Mouse (Mus musculus) heart, postnatal 0 days (tissue): Measurements from ENCODE around the gene Ak3. TPM values are rescaled to one million over a fixed set of nuclear protein-coding genes. Genes with fewer than 3 reads are reported as not detected.

ENCODE experiments used
- ATAC-seq: fragments of 200-750 bp; cut with Nextera tagmentation; 2 replicates; pipeline ENCODE4 v1.8.0; 2017; ENCODE audit warnings: low read depth, moderate number of reproducible peaks, moderate library complexity; ENCODE audit not compliant: insufficient read depth
- DNase-seq: peaks from one replicate; pipeline ENCODE4 v3.0.0-alpha.2; 2016; ENCODE audit warnings: low spot score
- H3K27ac ChIP-seq: fragments of 300-500 bp; sonication (generic); 2 replicates; pipeline ENCODE4 v1.5.1; 2014; ENCODE audit warnings: low read depth, mild to moderate bottlenecking
- H3K27me3 ChIP-seq: fragments of 300-500 bp; sonication (generic); 2 replicates; pipeline ENCODE4 v1.6.1; 2014; ENCODE audit warnings: low read length, mixed read lengths; ENCODE audit not compliant: control insufficient read depth, insufficient read depth
- H3K36me3 ChIP-seq: fragments of 300-500 bp; sonication (generic); replicated peaks from 2 replicates; pipeline ENCODE4 v1.6.1; 2014; ENCODE audit warnings: low read length, mixed read lengths; ENCODE audit not compliant: control insufficient read depth, insufficient read depth
- H3K4me1 ChIP-seq: fragments of 300-500 bp; sonication (generic); 2 replicates; pipeline ENCODE4 v1.6.1; 2014; ENCODE audit warnings: antibody characterized with exemption; ENCODE audit not compliant: control insufficient read depth, insufficient read depth
- H3K4me2 ChIP-seq: fragments of 300-500 bp; sonication (generic); 2 replicates; pipeline ENCODE4 v1.6.1; 2014; ENCODE audit warnings: low read depth, mild to moderate bottlenecking, low read length, moderate library complexity
- H3K4me3 ChIP-seq: fragments of 300-500 bp; sonication (generic); 2 replicates; pipeline ENCODE4 v1.5.1; 2014; ENCODE audit warnings: low read depth, low read length
- H3K9ac ChIP-seq: fragments of 300-500 bp; sonication (generic); replicated peaks from 2 replicates; pipeline ENCODE4 v1.6.1; 2014; ENCODE audit warnings: low read depth, low read length, mixed read lengths
- H3K9me3 ChIP-seq: fragments of 300-500 bp; sonication (generic); replicated peaks from 2 replicates; pipeline ENCODE4 v1.6.1; 2016; ENCODE audit warnings: low read length; ENCODE audit not compliant: control insufficient read depth
- CTCF ChIP-seq: IDR thresholded peaks from 2 replicates; pipeline ENCODE4 v1.5.1; 2016; ENCODE audit warnings: antibody characterized with exemption, control low read depth, low read depth
- EP300 ChIP-seq: IDR thresholded peaks from 2 replicates; pipeline ENCODE4 v1.6.1; 2016; ENCODE audit warnings: antibody characterized with exemption, low read depth
- WGBS: fragments of 180-500 bp; shearing (Covaris S2); extraction: QIAGEN DNeasy Blood & Tissue Kit; methylation state at CpG from one replicate; pipeline ENCODE4 v1.1.7; 2014; 5-methylcytosine and 5-hydroxymethylcytosine counted together
- polyA plus RNA-seq: library from polyadenylated mRNA; unstranded; fragments of >200 nt; fragmentation: Nextera tagmentation; extraction: Ambion mirVana; gene quantifications from 2 replicates; pipeline ENCODE4 v1.2.1, GENCODE M21; 2015
- total RNA-seq: library from RNA; depleted of rRNA; stranded (reverse); fragments of >200 nt; gene quantifications from 2 replicates; pipeline ENCODE4 v1.2.3, GENCODE M21; 2014; ENCODE audit warnings: low replicate concordance

Gene Ak3
- total and polyA plus RNA-seq, 2 experiments from 2014 or later, result 74.3 to 87.4 TPM

GRCm38 (mm10) chr19:29050186-29050980 lies 2.6 kb upstream of the Ak3 start:
- H3K4me3 ChIP-seq, result no peak overlapping the region
- WGBS, result 65% methylated on average over 9 of the region's 9 CpGs
- H3K9me3 ChIP-seq, result no peaks in the 10 kb centered on the region
- no peaks in the 10 kb centered on the region for H3K36me3 ChIP-seq
- no peak overlapping the region for H3K9ac ChIP-seq
- DNase-seq (no peak), ATAC-seq (no peak)
- no peak overlapping the region for H3K27ac ChIP-seq
- no peaks in the 10 kb centered on the region for H3K27me3 ChIP-seq
- peaks cover 17% of the 10 kb centered on the region; the same call in 1 of the 2 replicates for H3K4me1 ChIP-seq
- H3K4me2 ChIP-seq, result no peak overlapping the region
- no peak for TF ChIP-seq EP300
- no peak for TF ChIP-seq CTCF

DNA sequence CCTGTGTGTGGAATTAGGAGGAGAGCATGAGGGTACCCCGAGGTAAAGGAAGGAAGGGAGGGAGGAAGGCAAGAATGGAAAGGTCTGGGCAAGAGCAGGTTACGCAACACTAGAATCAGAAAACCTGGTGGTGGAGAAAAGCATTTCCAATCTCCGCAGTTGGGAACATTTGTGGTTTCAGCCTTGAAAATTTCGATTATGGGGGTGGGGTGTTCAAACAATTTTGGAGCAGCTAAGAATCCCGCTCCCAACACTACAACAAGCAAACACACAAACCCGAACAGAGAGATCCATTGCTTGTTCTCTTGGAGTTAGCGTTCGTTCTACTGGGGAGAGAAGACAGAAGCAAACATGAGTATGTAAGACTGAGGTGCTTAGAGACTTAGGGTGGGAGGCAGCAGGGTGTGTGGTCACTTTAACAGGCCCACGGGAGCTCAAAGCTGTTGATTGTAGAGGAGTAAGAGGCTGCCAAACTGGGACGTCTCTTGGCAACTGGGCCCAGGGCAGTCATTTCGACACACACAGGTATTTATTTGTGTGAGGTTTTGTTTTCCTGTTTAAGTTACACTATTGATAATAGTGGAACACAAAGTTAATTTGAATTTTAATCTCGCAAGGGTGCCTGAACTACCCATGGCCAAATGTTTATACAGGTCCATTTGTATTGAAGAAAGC lies 1.8 kb upstream of the Ak3 start:
- Histone ChIP-seq H3K9ac (no peak overlapping the region), H3K4me3 (no peak overlapping the region), H3K4me1 (peaks cover 17% of the 10 kb centered on the region; the same call in 1 of the 2 replicates), H3K9me3 (no peaks in the 10 kb centered on the region), H3K27ac (no peak overlapping the region), H3K36me3 (no peaks in the 10 kb centered on the region), H3K4me2 (no peak overlapping the region), H3K27me3 (no peaks in the 10 kb centered on the region)
- TF ChIP-seq EP300, result no peak
- 67% methylated on average over 12 of the region's 12 CpGs for WGBS
- DNase-seq (no peak), ATAC-seq (no peak)

DNA sequence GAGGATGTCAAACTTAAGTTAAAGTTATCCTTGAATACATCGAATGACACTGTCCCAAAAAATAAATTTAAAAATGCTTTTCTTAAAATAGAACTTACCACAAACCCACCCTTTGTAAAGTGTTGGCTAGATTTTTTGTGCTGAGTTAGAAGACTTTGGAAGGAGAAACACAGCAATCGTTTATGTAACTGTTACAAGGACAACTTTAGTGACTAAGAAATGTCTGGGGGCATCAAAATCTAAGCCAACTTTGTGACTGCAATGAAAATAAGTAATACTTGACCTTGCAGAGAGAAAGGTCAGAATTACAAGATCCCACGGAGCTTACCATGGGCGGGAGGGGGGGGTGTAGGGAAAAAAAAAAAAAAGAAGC lies 814 bp downstream of the Ak3 start:
- peak overlapping the region; percentile 90 for H3K4me2 ChIP-seq

GRCm38 (mm10) chr19:29045956-29046650 lies 1.7 kb downstream of the Ak3 start:
- peak overlapping the region; percentile 97 for H3K4me3 ChIP-seq
- H3K4me2 ChIP-seq, result peak overlapping the region; percentile 90
- ATAC-seq (no peak), DNase-seq (no peak)
- H3K36me3 ChIP-seq, result no peaks in the 10 kb centered on the region
- H3K4me1 ChIP-seq, result peaks cover 17% of the 10 kb centered on the region; the same call in 1 of the 2 replicates
- no peaks in the 10 kb centered on the region for H3K9me3 ChIP-seq
- 51% methylated on average over 15 of the region's 15 CpGs for WGBS
- H3K27ac ChIP-seq, result peak overlapping the region; percentile 97
- no peaks in the 10 kb centered on the region for H3K27me3 ChIP-seq
- TF ChIP-seq CTCF (no peak), EP300 (no peak)
- peak overlapping the region; percentile 96 for H3K9ac ChIP-seq

More for the DNA sequence above, 814 bp downstream of the Ak3 start:
- Histone ChIP-seq H3K4me1 (peaks cover 17% of the 10 kb centered on the region; the same call in 1 of the 2 replicates), H3K27me3 (no peaks in the 10 kb centered on the region), H3K27ac (peak overlapping the region; percentile 97), H3K36me3 (no peaks in the 10 kb centered on the region), H3K4me3 (peak overlapping the region; percentile 97), H3K9ac (peak overlapping the region; percentile 96), H3K9me3 (no peaks in the 10 kb centered on the region)
- DNase-seq (no peak), ATAC-seq (no peak)
- TF ChIP-seq CTCF, result no peak
- TF ChIP-seq EP300, result no peak
- WGBS, result 22% methylated on average over 4 of the region's 4 CpGs

DNA sequence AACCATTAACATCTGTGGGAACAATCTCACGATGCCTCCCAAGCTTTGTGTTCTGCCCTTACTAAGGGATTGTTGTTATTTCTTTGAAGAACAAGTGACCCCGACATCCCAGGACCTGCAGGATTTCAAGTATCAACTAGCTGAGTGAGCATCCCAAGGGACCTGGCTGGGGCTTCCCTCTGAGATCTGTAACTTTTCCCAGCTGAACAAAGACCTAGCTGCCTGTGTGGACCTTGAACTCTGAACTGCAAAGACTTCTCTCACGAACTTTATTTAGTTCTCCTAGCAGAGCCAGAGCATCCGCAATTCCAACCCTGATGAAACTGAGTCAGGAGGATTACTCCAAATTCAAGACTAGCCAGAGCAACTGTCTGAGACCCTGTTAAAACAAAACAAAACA lies 2.4 kb downstream of the Ak3 start:
- Histone ChIP-seq H3K27me3 (no peaks in the 10 kb centered on the region), H3K9ac (no peak overlapping the region), H3K36me3 (no peaks in the 10 kb centered on the region), H3K4me3 (no peak overlapping the region), H3K4me2 (0 out of 2 replicates have a peak overlapping the region, but pooled peaks have one; percentile 90), H3K9me3 (no peaks in the 10 kb centered on the region), H3K4me1 (peaks cover 16% of the 10 kb centered on the region; the same call in 1 of the 2 replicates), H3K27ac (no peak overlapping the region)
- DNase-seq (no peak), ATAC-seq (no peak)
- no peak for TF ChIP-seq EP300
- TF ChIP-seq CTCF, result no peak
- 62% methylated on average over 4 of the region's 4 CpGs for WGBS
